Mouse (Mus musculus): ENCODE results near the gene Zfp84. TPM values are rescaled to one million over a fixed set of nuclear protein-coding genes. Genes with fewer than 3 reads are reported as not detected.

Zfp84 gene
- polyA plus RNA-seq, 1 experiment: 2.9 TPM

DNA sequence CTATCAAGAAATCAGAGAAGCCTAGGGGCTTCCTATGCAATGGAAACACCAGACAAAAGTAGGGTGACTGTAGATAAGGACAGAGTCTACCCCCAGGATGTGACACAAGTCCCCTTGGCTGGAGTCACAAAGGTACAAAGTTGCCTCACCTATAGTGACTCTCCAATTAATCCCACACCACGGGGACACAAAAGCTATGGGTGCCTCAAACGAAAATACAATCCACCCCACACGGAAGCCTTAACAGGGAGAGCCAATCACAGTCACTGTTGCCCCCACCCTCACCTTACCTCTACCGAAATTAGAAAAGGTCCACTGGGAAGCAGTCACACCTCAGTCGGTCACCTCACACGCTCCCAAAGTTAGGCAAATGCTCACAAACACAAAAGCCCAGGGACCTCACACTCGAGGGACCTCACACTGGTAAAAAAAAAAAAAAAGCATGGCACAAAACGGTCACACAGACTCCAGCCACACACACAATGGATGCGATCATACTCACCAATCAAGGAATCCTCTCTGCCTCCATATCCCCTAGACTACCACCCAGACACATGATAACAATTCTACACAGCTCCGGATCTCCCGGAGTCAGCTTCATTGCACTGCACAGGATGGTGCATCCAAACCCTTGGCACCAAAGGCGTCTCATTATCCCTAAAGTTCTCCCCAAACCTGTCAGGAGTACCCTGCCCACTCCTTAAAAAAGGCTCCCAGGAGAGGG is 46.9 kb downstream of the Zfp84 start:
- 1% methylated on average over 12 of the region's 12 CpGs for WGBS
- DNase-seq (ENCODE audit: low read depth, low spot score): no peak

DNA sequence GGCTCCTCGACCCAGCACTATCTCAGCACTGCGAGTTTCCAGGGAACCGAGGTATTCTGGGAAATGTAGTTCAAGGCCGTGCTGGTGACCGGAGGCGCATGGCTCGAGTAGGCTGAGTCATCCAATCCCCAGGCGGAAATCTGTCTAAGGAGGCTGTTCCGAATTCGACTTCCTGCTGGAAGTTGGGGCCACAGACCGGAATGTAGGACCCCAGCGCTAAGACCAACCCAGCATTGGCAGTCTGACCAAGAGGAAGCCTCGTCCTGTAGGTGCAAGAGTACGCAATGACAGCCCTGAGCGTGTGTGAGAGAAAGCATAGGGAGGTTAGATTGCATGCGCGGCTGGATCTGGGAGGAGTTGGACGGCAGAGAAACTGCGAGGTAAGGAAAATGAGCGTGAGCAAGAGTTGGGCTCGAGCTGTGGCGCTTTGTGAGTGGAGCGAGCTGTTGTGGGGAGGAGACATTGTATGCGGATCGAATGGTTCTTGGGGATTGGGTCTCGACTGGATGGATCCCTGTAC is 47.6 kb downstream of the Zfp84 start, which contains the start of gene Zfp790:
Gene Zfp790, plus strand, starts transcription at position 205 of the 520 bp plus-strand sequence.
- DNase-seq (ENCODE audit: low read depth, low spot score): peak; percentile 94
- WGBS: under 1% methylated on average over 26 of the region's 26 CpGs

DNA sequence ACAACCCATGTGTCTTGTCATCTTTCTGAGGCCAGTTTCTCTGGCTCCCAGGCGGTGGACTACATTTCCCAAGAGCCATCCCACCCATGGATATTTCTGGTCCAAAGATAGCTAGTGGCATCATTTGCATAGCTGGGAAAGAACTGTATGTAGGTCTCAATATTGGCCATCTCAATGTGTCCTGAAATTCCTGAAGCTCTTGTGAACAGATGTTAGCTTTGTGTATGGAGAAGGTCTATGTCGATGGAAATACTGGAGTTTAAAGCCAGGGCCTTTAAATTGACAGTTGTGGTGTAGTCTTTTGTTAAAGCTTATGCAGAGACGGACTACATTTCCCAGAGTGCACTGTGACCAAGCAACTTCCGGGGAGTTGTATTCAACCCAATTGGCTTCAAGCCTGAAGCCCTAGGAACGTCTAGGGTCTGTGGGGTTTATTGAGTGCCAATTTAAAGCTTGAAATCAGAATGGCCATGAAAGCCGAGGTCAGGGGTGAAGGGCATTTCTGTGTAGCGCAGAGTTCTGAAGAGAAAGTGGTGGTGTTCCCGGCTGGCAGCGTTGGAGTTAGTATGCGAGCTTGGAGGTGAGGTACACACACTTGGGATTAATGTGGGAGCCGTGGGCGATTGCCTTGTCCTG is 50.4 kb downstream of the Zfp84 start:
- peak; percentile 88 for DNase-seq (ENCODE audit: low read depth, low spot score)
- WGBS: 1% methylated on average over 12 of the region's 12 CpGs

DNA sequence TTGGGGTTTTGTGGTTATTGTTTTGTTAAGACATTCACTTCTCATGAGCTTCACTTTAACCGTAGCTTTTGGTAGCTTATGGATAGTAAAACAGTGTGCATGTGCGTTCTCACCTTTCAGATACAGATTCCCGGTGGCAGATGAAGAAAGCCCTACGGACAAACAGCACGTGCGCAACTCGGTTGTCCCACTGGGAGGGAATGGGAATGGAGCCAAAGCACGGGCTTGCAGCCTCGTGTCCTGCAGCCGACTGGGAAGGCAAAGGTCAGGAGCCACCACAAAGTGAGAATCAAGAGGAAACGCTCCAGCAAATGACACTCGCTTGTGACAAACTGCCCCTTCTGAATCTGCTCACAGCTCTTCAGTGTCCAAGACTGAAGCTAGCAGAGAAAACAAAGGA is 59.6 kb downstream of the Zfp84 start:
- 93% methylated on average over 12 of the region's 12 CpGs for WGBS
- no peak for DNase-seq (ENCODE audit: low read depth, low spot score)

Other genes with a start within 250 kb of the Zfp84 start
- gene Sipa1l3, start 249.9 kb upstream of the Zfp84 start, polyA plus RNA-seq (2012; rRNA removed): 46.5 and 86.4 TPM in 2 replicates
- 0.02 TPM in 1 of 2 replicates, not detected in the other for gene Catsperg2, start 41.5 kb upstream of the Zfp84 start, polyA plus RNA-seq (2012; rRNA removed)
- gene Zfp30, start 15.4 kb downstream of the Zfp84 start, polyA plus RNA-seq (2012; rRNA removed): 0.46 and 0.73 TPM in 2 replicates
- gene Zfp790, start 47.6 kb downstream of the Zfp84 start, polyA plus RNA-seq (2012; rRNA removed): 2.0 and 2.9 TPM in 2 replicates
- gene Zfp940, start 85.1 kb downstream of the Zfp84 start, polyA plus RNA-seq (2012; rRNA removed): 0.16 and 0.43 TPM in 2 replicates
- gene Zfp420, start 91.4 kb downstream of the Zfp84 start, polyA plus RNA-seq (2012; rRNA removed): 0.66 and 0.82 TPM in 2 replicates
- gene Zfp27, start 138.0 kb downstream of the Zfp84 start, polyA plus RNA-seq (2012; rRNA removed): 1.8 and 1.9 TPM in 2 replicates
- 0.50 and 0.53 TPM in 2 replicates for gene Zfp383, start 139.7 kb downstream of the Zfp84 start, polyA plus RNA-seq (2012; rRNA removed)
- gene Zfp74, start 185.5 kb downstream of the Zfp84 start, polyA plus RNA-seq (2012; rRNA removed): 1.2 and 1.7 TPM in 2 replicates
- 4.1 and 5.5 TPM in 2 replicates for gene Zfp568, start 215.4 kb downstream of the Zfp84 start, polyA plus RNA-seq (2012; rRNA removed)

All from large intestine, adult 2 months (tissue).